Mouse (Mus musculus): Measurements from ENCODE around the gene Med28. TPM values are rescaled to one million over a fixed set of nuclear protein-coding genes. Genes with fewer than 3 reads are reported as not detected.

Gene Med28
- polyA plus RNA-seq, 1 experiment, result not detected

GRCm38 (mm10) chr5:45496930-45497550 is 23.0 kb upstream of the Med28 start:
- WGBS, result 55% methylated on average over 12 of the region's 12 CpGs
- Histone ChIP-seq H3K4me1 (ENCODE audit: control insufficient read depth, insufficient read depth, low read length) (peaks cover 13% of the 10 kb centered on the region), H3K27ac (ENCODE audit: insufficient read depth, low read depth, low read length) (no peak overlapping the region), H3K4me3 (ENCODE audit: insufficient read depth, low read depth, low read length) (no peak overlapping the region)
- TF ChIP-seq CTCF (IDR thresholded peaks at IDR 0.05; ENCODE audit: insufficient read depth, low read depth, low read length) (no peak), POLR2A (IDR thresholded peaks at IDR 0.05; ENCODE audit: insufficient read depth, low read depth, low read length) (no peak)

DNA sequence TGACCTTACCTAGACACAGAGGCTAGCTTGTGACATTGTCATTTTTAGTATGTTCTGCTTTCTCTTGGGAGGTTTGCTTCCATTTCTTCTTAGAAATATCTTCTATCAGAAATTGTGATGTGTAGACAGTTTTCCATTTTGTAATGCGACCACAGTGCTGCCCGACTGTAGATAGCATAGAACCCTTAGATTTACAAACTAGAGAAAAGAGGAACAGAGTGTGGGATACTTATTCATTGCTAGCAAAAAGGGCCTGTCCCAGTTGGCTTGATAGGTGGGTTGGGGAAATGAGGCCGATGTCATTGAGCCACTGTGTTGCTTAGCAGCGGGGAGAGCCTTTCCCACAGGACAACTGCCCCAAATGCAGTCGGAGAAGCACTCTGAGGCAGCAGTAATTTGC is 22.5 kb upstream of the Med28 start:
- H3K27ac ChIP-seq (ENCODE audit: insufficient read depth, low read depth, low read length), result no peak overlapping the region
- H3K4me3 ChIP-seq (ENCODE audit: insufficient read depth, low read depth, low read length), result no peak overlapping the region
- peaks cover 11% of the 10 kb centered on the region for H3K4me1 ChIP-seq (ENCODE audit: control insufficient read depth, insufficient read depth, low read length)
- 63% methylated on average over 5 of the region's 5 CpGs for WGBS
- no peak for TF ChIP-seq POLR2A (IDR thresholded peaks at IDR 0.05; ENCODE audit: insufficient read depth, low read depth, low read length)
- no peak for TF ChIP-seq CTCF (IDR thresholded peaks at IDR 0.05; ENCODE audit: insufficient read depth, low read depth, low read length)

DNA sequence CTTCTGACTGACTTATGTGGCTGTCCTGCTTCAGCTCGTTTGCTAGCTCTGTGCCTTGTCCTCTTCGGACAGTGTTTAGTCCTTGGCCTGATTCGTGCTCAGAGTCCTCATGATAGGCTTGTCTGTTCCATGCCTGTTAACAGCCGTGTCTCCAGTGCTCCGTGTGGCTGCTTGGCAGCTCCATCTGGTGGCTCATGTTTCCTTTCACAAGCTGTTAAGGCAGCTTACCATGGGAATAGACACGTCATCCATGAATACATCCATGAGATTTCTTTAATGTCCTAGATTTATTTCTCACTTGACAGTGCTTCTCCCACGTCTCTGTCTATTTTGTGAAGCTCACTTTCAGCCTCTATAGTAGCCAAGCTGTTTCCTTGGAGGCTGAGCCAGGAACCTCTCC is 10.0 kb upstream of the Med28 start:
- Histone ChIP-seq H3K4me1 (ENCODE audit: control insufficient read depth, insufficient read depth, low read length) (no peaks in the 10 kb centered on the region), H3K27ac (ENCODE audit: insufficient read depth, low read depth, low read length) (no peak overlapping the region), H3K4me3 (ENCODE audit: insufficient read depth, low read depth, low read length) (no peak overlapping the region)
- TF ChIP-seq POLR2A (IDR thresholded peaks at IDR 0.05; ENCODE audit: insufficient read depth, low read depth, low read length), result no peak
- TF ChIP-seq CTCF (IDR thresholded peaks at IDR 0.05; ENCODE audit: insufficient read depth, low read depth, low read length), result no peak
- 82% methylated on average over 7 of the region's 7 CpGs for WGBS

GRCm38 (mm10) chr5:45512908-45513307 is 7.1 kb upstream of the Med28 start:
- Histone ChIP-seq H3K4me3 (ENCODE audit: insufficient read depth, low read depth, low read length) (no peak overlapping the region), H3K27ac (ENCODE audit: insufficient read depth, low read depth, low read length) (no peak overlapping the region), H3K4me1 (ENCODE audit: control insufficient read depth, insufficient read depth, low read length) (no peaks in the 10 kb centered on the region)
- 92% methylated on average over 6 of the region's 6 CpGs for WGBS
- TF ChIP-seq POLR2A (IDR thresholded peaks at IDR 0.05; ENCODE audit: insufficient read depth, low read depth, low read length), result no peak
- TF ChIP-seq CTCF (IDR thresholded peaks at IDR 0.05; ENCODE audit: insufficient read depth, low read depth, low read length), result no peak

DNA sequence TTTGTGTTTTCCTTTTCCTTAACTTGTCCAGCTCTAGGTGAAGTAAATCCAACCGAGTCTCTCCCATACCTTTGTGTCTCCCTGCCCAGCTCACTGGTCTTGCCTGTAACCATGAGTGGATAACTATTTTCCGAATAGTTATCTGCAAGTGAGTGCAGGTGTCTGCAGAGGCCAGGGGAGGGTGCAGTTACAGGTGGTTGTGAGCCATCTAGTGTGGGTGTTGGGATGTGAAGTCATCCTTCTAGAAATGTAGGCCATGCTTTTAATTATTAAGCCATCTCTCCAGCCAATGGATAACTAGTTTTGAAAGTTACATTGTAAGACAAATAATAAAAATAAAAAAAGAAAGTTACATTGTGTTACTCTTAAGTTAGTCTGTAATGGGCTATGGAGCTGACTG is 6.5 kb upstream of the Med28 start:
- Histone ChIP-seq H3K4me1 (ENCODE audit: control insufficient read depth, insufficient read depth, low read length) (no peaks in the 10 kb centered on the region), H3K27ac (ENCODE audit: insufficient read depth, low read depth, low read length) (no peak overlapping the region), H3K4me3 (ENCODE audit: insufficient read depth, low read depth, low read length) (no peak overlapping the region)
- TF ChIP-seq POLR2A (IDR thresholded peaks at IDR 0.05; ENCODE audit: insufficient read depth, low read depth, low read length) (no peak), CTCF (IDR thresholded peaks at IDR 0.05; ENCODE audit: insufficient read depth, low read depth, low read length) (no peak)
- WGBS, result 94% methylated on average over 2 of the region's 2 CpGs

- H3K4me1 ChIP-seq (ENCODE audit: control insufficient read depth, insufficient read depth, low read length), result no peaks in the 10 kb centered on the region
- TF ChIP-seq CTCF (IDR thresholded peaks at IDR 0.05; ENCODE audit: insufficient read depth, low read depth, low read length) (no peak), POLR2A (IDR thresholded peaks at IDR 0.05; ENCODE audit: insufficient read depth, low read depth, low read length) (no peak)
- no peak overlapping the region for H3K4me3 ChIP-seq (ENCODE audit: insufficient read depth, low read depth, low read length)
- WGBS, result 92% methylated on average over 1 of the region's 1 CpGs
- no peak overlapping the region for H3K27ac ChIP-seq (ENCODE audit: insufficient read depth, low read depth, low read length)
These were observed 5.4 kb upstream of the Med28 start for GRCm38 (mm10) chr5:45514599-45514998.

DNA sequence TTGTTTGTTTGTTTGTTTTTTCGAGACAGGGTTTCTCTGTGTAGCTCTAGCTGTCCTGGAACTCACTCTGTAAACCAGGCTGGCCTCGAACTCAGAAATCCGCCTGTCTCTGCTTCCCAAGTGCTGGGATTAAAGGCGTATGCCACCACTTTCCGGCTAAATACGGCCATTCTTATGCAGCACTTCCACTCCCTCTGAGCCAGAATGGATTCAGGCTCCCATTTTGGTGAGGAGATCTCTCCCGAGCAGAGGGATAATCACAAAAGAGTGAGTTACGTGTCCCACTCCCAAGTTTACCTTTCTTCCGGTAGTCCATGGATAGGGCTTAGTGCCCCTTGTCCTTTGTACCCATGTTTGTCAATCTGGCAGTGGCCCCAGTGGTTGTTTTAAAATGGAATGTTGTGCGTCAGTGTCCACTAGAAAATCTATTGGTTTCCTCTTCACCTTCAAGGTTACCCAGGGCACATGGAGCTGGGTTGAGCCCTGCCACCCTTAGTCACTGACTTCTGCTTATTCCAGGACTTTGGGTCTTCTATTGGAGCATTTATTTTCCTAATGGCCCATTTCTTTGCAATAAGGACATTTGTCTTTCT is 4.8 kb upstream of the Med28 start:
- TF ChIP-seq POLR2A (IDR thresholded peaks at IDR 0.05; ENCODE audit: insufficient read depth, low read depth, low read length) (no peak), CTCF (IDR thresholded peaks at IDR 0.05; ENCODE audit: insufficient read depth, low read depth, low read length) (no peak)
- 95% methylated on average over 10 of the region's 10 CpGs for WGBS
- no peak overlapping the region for H3K4me3 ChIP-seq (ENCODE audit: insufficient read depth, low read depth, low read length)
- H3K27ac ChIP-seq (ENCODE audit: insufficient read depth, low read depth, low read length), result no peak overlapping the region
- H3K4me1 ChIP-seq (ENCODE audit: control insufficient read depth, insufficient read depth, low read length), result no peaks in the 10 kb centered on the region

DNA sequence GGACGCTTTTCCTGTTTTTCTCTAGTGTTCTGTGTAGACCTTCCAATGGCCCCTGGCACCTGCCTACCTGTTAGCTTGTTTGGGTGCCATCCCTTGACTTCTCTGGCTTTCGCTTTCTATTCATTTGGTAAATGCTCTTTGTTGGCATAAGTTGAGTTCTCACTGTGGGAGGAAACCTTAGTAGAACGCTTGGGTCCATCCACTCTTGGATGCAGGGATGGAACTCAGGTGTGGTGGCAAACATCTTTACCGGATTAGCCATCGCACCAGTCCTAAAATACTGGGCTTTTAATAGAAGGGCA is 731 bp downstream of the Med28 start:
- peak overlapping the region; percentile 97 for H3K4me3 ChIP-seq (ENCODE audit: insufficient read depth, low read depth, low read length)
- WGBS, result 4% methylated on average over 5 of the region's 5 CpGs
- H3K4me1 ChIP-seq (ENCODE audit: control insufficient read depth, insufficient read depth, low read length), result peaks cover 8% of the 10 kb centered on the region; the same call in 1 of the 2 replicates
- no peak overlapping the region for H3K27ac ChIP-seq (ENCODE audit: insufficient read depth, low read depth, low read length)
- TF ChIP-seq POLR2A (IDR thresholded peaks at IDR 0.05; ENCODE audit: insufficient read depth, low read depth, low read length), result no peak
- TF ChIP-seq CTCF (IDR thresholded peaks at IDR 0.05; ENCODE audit: insufficient read depth, low read depth, low read length), result no peak

- peaks cover 8% of the 10 kb centered on the region; the same call in 1 of the 2 replicates for H3K4me1 ChIP-seq (ENCODE audit: control insufficient read depth, insufficient read depth, low read length)
- TF ChIP-seq POLR2A (IDR thresholded peaks at IDR 0.05; ENCODE audit: insufficient read depth, low read depth, low read length), result no peak
- no peak for TF ChIP-seq CTCF (IDR thresholded peaks at IDR 0.05; ENCODE audit: insufficient read depth, low read depth, low read length)
- 84% methylated on average over 6 of the region's 6 CpGs for WGBS
- no peak overlapping the region for H3K27ac ChIP-seq (ENCODE audit: insufficient read depth, low read depth, low read length)
- H3K4me3 ChIP-seq (ENCODE audit: insufficient read depth, low read depth, low read length), result no peak overlapping the region
These were observed 1.6 kb downstream of the Med28 start for GRCm38 (mm10) chr5:45521601-45522000.

All from olfactory bulb, adult 2 months (tissue).